Mouse (Mus musculus): Measurements from ENCODE around the gene Enpp1. TPM values are rescaled to one million over a fixed set of nuclear protein-coding genes. Genes with fewer than 3 reads are reported as not detected.

Enpp1 gene
- polyA plus RNA-seq, 1 experiment = 0.78 TPM

DNA sequence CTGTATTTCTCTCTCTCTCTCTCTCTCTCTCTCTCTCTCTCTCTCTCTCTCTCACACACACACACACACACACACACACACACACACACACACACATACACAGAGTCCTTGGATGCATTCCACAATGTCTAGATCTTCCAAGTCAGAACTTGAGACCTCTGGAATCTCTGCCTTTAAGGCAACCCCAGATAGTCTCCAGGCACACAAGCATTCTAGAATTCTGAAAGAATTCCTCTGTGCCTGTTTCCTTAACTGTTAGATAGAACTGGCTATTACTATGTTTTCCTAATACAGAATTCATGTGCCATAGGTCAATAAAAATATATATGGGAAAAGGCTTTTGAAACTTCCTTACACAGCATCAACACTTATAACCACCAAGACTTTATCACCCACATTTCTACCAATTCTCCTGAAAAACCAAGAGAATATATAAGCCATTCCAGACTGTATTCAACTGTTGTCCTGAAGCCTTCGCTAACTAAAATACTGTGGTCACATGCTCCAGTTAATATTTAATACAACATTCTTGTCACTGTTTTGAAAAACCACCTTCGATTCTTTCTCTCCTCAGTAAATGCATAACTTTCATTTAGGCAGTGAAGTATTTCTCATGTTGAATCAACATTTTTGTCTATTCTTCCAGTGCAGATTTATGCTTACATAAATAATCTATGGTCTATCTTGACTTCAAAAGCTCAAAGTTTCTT, 5.4 kb downstream of the Enpp1 start:
- peaks cover 5% of the 10 kb centered on the region for H3K27me3 ChIP-seq (ENCODE audit: control insufficient read depth, insufficient read depth, low read length, poor library complexity, severe bottlenecking)
- no peak overlapping the region for H3K9ac ChIP-seq (ENCODE audit: low read depth, poor library complexity, severe bottlenecking)
- no peaks in the 10 kb centered on the region for H3K9me3 ChIP-seq (replicated peaks; ENCODE audit: control insufficient read depth, insufficient read depth, low read length, poor library complexity, severe bottlenecking)
- no peak overlapping the region for H3K27ac ChIP-seq (ENCODE audit: insufficient read depth, low read length)
- H3K4me1 ChIP-seq (ENCODE audit: control insufficient read depth, insufficient read depth, low read length) = no peaks in the 10 kb centered on the region
- TF ChIP-seq CTCF (IDR thresholded peaks at IDR 0.05; ENCODE audit: low read depth, low read length) = no peak
- no peak for TF ChIP-seq EP300 (IDR thresholded peaks at IDR 0.05; ENCODE audit: insufficient read depth, low read depth, low read length)
- TF ChIP-seq POLR2A (IDR thresholded peaks at IDR 0.05; ENCODE audit: insufficient read depth, low read length) = no peak
- H3K4me3 ChIP-seq (ENCODE audit: low read depth, low read length) = no peak overlapping the region
- no peaks in the 10 kb centered on the region for H3K36me3 ChIP-seq (ENCODE audit: control insufficient read depth, insufficient read depth, low read length, poor library complexity, severe bottlenecking)

DNA sequence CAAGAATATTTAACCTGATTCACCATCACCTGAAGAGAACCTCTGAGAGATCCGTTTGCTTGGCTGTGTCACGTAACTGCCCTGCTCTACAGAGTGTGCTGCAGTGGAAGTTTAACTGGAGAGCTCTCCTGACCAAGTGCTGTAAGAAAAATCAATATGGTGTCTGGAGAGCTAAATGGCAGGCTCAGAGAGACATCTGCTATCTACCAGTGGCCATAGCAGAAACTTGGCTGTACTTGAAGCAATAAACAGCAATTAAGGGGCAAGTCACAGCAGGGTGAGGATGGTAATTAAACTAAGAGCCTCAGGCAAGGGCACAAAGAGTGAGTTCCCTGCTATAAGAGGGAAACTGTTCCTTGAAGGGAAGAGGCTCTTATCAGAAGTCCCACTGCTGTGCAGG, 9.3 kb downstream of the Enpp1 start:
- Histone ChIP-seq H3K9me3 (replicated peaks; ENCODE audit: control insufficient read depth, insufficient read depth, low read length, poor library complexity, severe bottlenecking) (no peaks in the 10 kb centered on the region), H3K9ac (ENCODE audit: low read depth, poor library complexity, severe bottlenecking) (no peak overlapping the region), H3K4me3 (ENCODE audit: low read depth, low read length) (no peak overlapping the region), H3K4me1 (ENCODE audit: control insufficient read depth, insufficient read depth, low read length) (no peaks in the 10 kb centered on the region), H3K36me3 (ENCODE audit: control insufficient read depth, insufficient read depth, low read length, poor library complexity, severe bottlenecking) (no peaks in the 10 kb centered on the region), H3K27ac (ENCODE audit: insufficient read depth, low read length) (no peak overlapping the region), H3K27me3 (ENCODE audit: control insufficient read depth, insufficient read depth, low read length, poor library complexity, severe bottlenecking) (no peaks in the 10 kb centered on the region)
- TF ChIP-seq POLR2A (IDR thresholded peaks at IDR 0.05; ENCODE audit: insufficient read depth, low read length) (no peak), CTCF (IDR thresholded peaks at IDR 0.05; ENCODE audit: low read depth, low read length) (no peak), EP300 (IDR thresholded peaks at IDR 0.05; ENCODE audit: insufficient read depth, low read depth, low read length) (no peak)

DNA sequence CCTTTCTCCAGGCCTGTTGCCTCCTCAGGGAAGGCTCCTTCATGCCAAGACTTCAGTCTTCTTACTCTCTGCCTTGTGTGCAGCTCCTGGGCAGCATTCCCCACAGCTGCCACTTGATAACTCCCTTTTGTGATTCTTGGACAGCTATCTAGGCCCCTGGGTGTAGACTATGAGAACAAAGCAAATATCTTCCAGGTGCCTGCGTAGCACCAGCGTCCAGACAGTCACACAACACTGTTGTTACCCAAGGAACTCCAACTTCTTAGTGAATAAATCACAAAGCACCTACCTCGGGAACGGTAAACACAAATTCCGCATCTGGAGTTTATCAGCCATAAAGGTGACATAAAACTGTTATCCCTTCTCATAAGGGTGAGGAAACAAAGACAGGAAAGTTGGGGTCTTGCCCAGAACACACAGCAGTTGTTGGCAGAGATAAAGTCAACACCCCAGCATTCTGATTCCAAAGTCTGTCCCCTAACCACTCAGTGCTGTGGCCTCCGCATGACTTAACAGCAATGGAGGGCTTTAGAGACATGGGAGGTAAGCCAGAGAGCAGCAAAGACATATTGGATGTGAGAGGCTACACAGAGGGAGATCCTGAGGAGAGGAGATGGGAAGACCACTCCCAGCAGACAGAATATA, 13.7 kb downstream of the Enpp1 start:
- no peaks in the 10 kb centered on the region for H3K36me3 ChIP-seq (ENCODE audit: control insufficient read depth, insufficient read depth, low read length, poor library complexity, severe bottlenecking)
- H3K27me3 ChIP-seq (ENCODE audit: control insufficient read depth, insufficient read depth, low read length, poor library complexity, severe bottlenecking) = no peaks in the 10 kb centered on the region
- no peak overlapping the region for H3K27ac ChIP-seq (ENCODE audit: insufficient read depth, low read length)
- no peaks in the 10 kb centered on the region for H3K4me1 ChIP-seq (ENCODE audit: control insufficient read depth, insufficient read depth, low read length)
- TF ChIP-seq POLR2A (IDR thresholded peaks at IDR 0.05; ENCODE audit: insufficient read depth, low read length) = no peak
- no peak for TF ChIP-seq EP300 (IDR thresholded peaks at IDR 0.05; ENCODE audit: insufficient read depth, low read depth, low read length)
- no peak for TF ChIP-seq CTCF (IDR thresholded peaks at IDR 0.05; ENCODE audit: low read depth, low read length)
- H3K9me3 ChIP-seq (replicated peaks; ENCODE audit: control insufficient read depth, insufficient read depth, low read length, poor library complexity, severe bottlenecking) = no peaks in the 10 kb centered on the region
- no peak overlapping the region for H3K4me3 ChIP-seq (ENCODE audit: low read depth, low read length)
- no peak overlapping the region for H3K9ac ChIP-seq (ENCODE audit: low read depth, poor library complexity, severe bottlenecking)

DNA sequence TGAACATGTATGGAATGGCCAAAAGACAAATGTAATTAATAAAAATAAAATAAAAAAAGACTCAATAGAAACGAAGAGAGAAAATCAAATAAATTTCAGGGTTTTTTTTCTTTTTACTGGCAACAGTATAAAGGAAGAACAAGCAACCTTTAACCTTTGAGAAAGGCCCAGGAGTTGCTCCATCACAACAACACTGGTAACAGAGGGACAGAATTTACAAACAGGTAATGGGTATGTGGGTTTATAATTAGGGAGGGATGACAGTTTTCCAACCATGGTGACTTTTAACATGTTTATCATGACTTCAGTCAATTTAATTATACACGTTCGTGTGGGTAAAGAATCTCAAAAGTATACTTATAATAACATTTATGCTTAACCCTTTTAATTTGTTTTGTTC, 15.2 kb downstream of the Enpp1 start:
- no peak overlapping the region for H3K27ac ChIP-seq (ENCODE audit: insufficient read depth, low read length)
- no peak overlapping the region for H3K9ac ChIP-seq (ENCODE audit: low read depth, poor library complexity, severe bottlenecking)
- no peak overlapping the region for H3K4me3 ChIP-seq (ENCODE audit: low read depth, low read length)
- peaks cover 3% of the 10 kb centered on the region for H3K9me3 ChIP-seq (replicated peaks; ENCODE audit: control insufficient read depth, insufficient read depth, low read length, poor library complexity, severe bottlenecking)
- TF ChIP-seq EP300 (IDR thresholded peaks at IDR 0.05; ENCODE audit: insufficient read depth, low read depth, low read length) (no peak), POLR2A (IDR thresholded peaks at IDR 0.05; ENCODE audit: insufficient read depth, low read length) (no peak), CTCF (IDR thresholded peaks at IDR 0.05; ENCODE audit: low read depth, low read length) (no peak)
- no peaks in the 10 kb centered on the region for H3K4me1 ChIP-seq (ENCODE audit: control insufficient read depth, insufficient read depth, low read length)
- no peaks in the 10 kb centered on the region for H3K27me3 ChIP-seq (ENCODE audit: control insufficient read depth, insufficient read depth, low read length, poor library complexity, severe bottlenecking)
- H3K36me3 ChIP-seq (ENCODE audit: control insufficient read depth, insufficient read depth, low read length, poor library complexity, severe bottlenecking) = no peaks in the 10 kb centered on the region

DNA sequence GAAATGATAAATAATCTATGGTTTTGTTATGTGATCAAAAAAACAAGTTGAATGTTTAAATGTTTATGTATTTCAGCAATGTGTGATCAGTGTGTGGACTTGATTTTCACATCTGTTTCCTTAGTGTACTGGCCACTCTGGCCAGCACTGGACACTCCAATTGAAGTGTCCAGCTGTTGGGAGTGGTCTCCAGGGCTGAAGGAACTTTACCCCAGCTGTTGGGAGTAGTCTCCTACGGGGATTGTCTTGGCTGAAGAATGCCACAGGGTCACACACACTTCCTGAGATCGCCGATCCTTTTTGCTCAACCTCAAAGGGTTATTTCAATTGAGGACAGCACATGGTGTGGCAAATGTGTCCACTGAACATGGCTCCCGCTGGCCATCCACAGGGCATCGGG, 16.2 kb downstream of the Enpp1 start:
- H3K9ac ChIP-seq (ENCODE audit: low read depth, poor library complexity, severe bottlenecking) = no peak overlapping the region
- H3K4me3 ChIP-seq (ENCODE audit: low read depth, low read length) = no peak overlapping the region
- no peaks in the 10 kb centered on the region for H3K27me3 ChIP-seq (ENCODE audit: control insufficient read depth, insufficient read depth, low read length, poor library complexity, severe bottlenecking)
- H3K27ac ChIP-seq (ENCODE audit: insufficient read depth, low read length) = no peak overlapping the region
- peaks cover 7% of the 10 kb centered on the region for H3K9me3 ChIP-seq (replicated peaks; ENCODE audit: control insufficient read depth, insufficient read depth, low read length, poor library complexity, severe bottlenecking)
- TF ChIP-seq CTCF (IDR thresholded peaks at IDR 0.05; ENCODE audit: low read depth, low read length) = no peak
- TF ChIP-seq EP300 (IDR thresholded peaks at IDR 0.05; ENCODE audit: insufficient read depth, low read depth, low read length) = no peak
- no peak for TF ChIP-seq POLR2A (IDR thresholded peaks at IDR 0.05; ENCODE audit: insufficient read depth, low read length)
- H3K4me1 ChIP-seq (ENCODE audit: control insufficient read depth, insufficient read depth, low read length) = no peaks in the 10 kb centered on the region
- H3K36me3 ChIP-seq (ENCODE audit: control insufficient read depth, insufficient read depth, low read length, poor library complexity, severe bottlenecking) = no peaks in the 10 kb centered on the region

DNA sequence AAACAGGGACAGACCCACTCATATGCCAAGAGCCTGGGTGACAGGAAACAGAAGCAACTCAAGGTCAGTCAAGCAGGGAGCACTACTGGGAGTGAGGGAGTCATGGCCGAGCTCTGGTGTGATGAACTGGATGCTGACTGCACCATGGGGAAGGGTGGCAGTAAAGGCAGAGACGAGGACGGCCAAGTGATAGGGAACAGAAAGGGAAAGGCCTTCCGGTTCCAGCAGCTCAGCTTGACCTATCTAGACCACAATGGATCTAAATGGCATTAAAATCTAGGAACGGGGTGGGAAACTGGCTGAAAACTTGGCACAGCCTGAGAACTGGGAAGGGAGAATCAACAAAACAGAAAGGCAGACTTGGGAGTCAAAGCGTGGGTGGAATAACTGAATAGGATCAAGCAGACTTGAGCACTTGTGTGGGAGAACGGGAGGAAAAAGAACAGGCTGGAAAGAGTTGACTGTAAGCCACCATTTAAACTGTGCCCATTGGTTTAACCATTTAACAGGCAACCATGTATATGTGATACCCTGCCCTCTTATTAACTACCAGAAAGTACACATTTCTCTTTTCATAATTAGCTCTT, 29.3 kb downstream of the Enpp1 start:
- no peaks in the 10 kb centered on the region for H3K27me3 ChIP-seq (ENCODE audit: control insufficient read depth, insufficient read depth, low read length, poor library complexity, severe bottlenecking)
- no peaks in the 10 kb centered on the region for H3K36me3 ChIP-seq (ENCODE audit: control insufficient read depth, insufficient read depth, low read length, poor library complexity, severe bottlenecking)
- peaks cover 18% of the 10 kb centered on the region for H3K9me3 ChIP-seq (replicated peaks; ENCODE audit: control insufficient read depth, insufficient read depth, low read length, poor library complexity, severe bottlenecking)
- TF ChIP-seq POLR2A (IDR thresholded peaks at IDR 0.05; ENCODE audit: insufficient read depth, low read length) = no peak
- no peak for TF ChIP-seq EP300 (IDR thresholded peaks at IDR 0.05; ENCODE audit: insufficient read depth, low read depth, low read length)
- no peak overlapping the region for H3K4me3 ChIP-seq (ENCODE audit: low read depth, low read length)
- peaks cover 1% of the 10 kb centered on the region for H3K4me1 ChIP-seq (ENCODE audit: control insufficient read depth, insufficient read depth, low read length)
- no peak overlapping the region for H3K27ac ChIP-seq (ENCODE audit: insufficient read depth, low read length)
- H3K9ac ChIP-seq (ENCODE audit: low read depth, poor library complexity, severe bottlenecking) = no peak overlapping the region

Measured in ES-Bruce4 (cell line).